In genomic region chr16:25058051-25058747, GRCm38 (mm10) we compare ENCODE assay signal across 8 mouse cellular contexts.
DNase-seq lines count a peak whose midpoint lies in the region; ATAC-seq lines count a peak whose summit lies in the region.

No protein-coding gene starts in this region.

- H3K4me3 ChIP-seq in heart, embryonic 13.5 days, result peak overlapping the region; percentile 64
- H3K4me3 ChIP-seq in hindbrain, embryonic 11.5 days (ENCODE audit: low read depth, low read length), result peak overlapping the region; percentile 53
- H3K4me3 ChIP-seq in midbrain, embryonic 14.5 days (replicated peaks; ENCODE audit: low read depth, low read length), result peak overlapping the region; percentile 48

- 25% methylated on average over 11 of the region's 11 CpGs for WGBS in heart, embryonic 13.5 days
- WGBS in hindbrain, embryonic 11.5 days, result 27% methylated on average over 11 of the region's 11 CpGs
- WGBS in midbrain, embryonic 14.5 days, result 26% methylated on average over 11 of the region's 11 CpGs

- DNase-seq in heart, postnatal 14 days, result no peak
- DNase-seq in ZHBTc4 (ENCODE audit: low read depth, low spot score), result peak; percentile 56
- peak; percentile 16 for DNase-seq in hindbrain, embryonic 11.5 days (ENCODE audit: low spot score)
- peak; percentile 9 for DNase-seq in midbrain, embryonic 14.5 days
- no peak for DNase-seq in urinary bladder, postnatal 10 days (ENCODE audit: low spot score)
- DNase-seq in kidney, adult 18-20 months, result no peak
- no peak for DNase-seq in layer of hippocampus, postnatal 36 days

- intact Hi-C loops in heart, postnatal 14 days (cut with DNase I), result loop anchor here (2.0 to 5.0 kb wide), 2 partner anchors 45 to 146 kb away; no protein-coding TSS in a partner anchor

- H3K36me3 ChIP-seq in heart, embryonic 13.5 days, result no peaks in the 10 kb centered on the region
- H3K36me3 ChIP-seq in hindbrain, embryonic 11.5 days (ENCODE audit: control insufficient read depth, insufficient read depth, low read length), result no peaks in the 10 kb centered on the region
- H3K36me3 ChIP-seq in midbrain, embryonic 14.5 days (ENCODE audit: control insufficient read depth, insufficient read depth, low read length), result no peaks in the 10 kb centered on the region

- no peaks in the 10 kb centered on the region for H3K9me3 ChIP-seq in heart, embryonic 13.5 days
- no peaks in the 10 kb centered on the region for H3K9me3 ChIP-seq in hindbrain, embryonic 11.5 days (ENCODE audit: control insufficient read depth, low read length)
- no peaks in the 10 kb centered on the region for H3K9me3 ChIP-seq in midbrain, embryonic 14.5 days (ENCODE audit: control insufficient read depth, low read length)

- no peaks in the 10 kb centered on the region for H3K27me3 ChIP-seq in heart, embryonic 13.5 days (replicated peaks)
- 0 out of 2 replicates have a peak, but pooled peaks cover 2% of the 10 kb centered on the region for H3K27me3 ChIP-seq in hindbrain, embryonic 11.5 days (ENCODE audit: control insufficient read depth, insufficient read depth, low read length)
- peaks cover 8% of the 10 kb centered on the region; the same call in 1 of the 2 replicates for H3K27me3 ChIP-seq in midbrain, embryonic 14.5 days (ENCODE audit: control insufficient read depth, insufficient read depth, low read length)

- peak overlapping the region; percentile 77 for H3K4me2 ChIP-seq in heart, embryonic 13.5 days
- peak overlapping the region; percentile 59 for H3K4me2 ChIP-seq in hindbrain, embryonic 11.5 days (replicated peaks; ENCODE audit: low read depth, low read length)
- peak overlapping the region; percentile 66 for H3K4me2 ChIP-seq in midbrain, embryonic 14.5 days (ENCODE audit: low read length)

- peak overlapping the region; percentile 88 for H3K9ac ChIP-seq in heart, embryonic 13.5 days
- H3K9ac ChIP-seq in hindbrain, embryonic 11.5 days (ENCODE audit: low read depth, low read length), result no peak overlapping the region
- no peak overlapping the region; the same call in 1 of the 2 replicates for H3K9ac ChIP-seq in midbrain, embryonic 14.5 days (replicated peaks; ENCODE audit: low read length)

- H3K27ac ChIP-seq in heart, embryonic 13.5 days (replicated peaks), result peak overlapping the region; percentile 99
- peak overlapping the region; percentile 27; the same call in 1 of the 2 replicates for H3K27ac ChIP-seq in hindbrain, embryonic 11.5 days (ENCODE audit: low read depth, low read length)
- no peak overlapping the region for H3K27ac ChIP-seq in midbrain, embryonic 14.5 days (replicated peaks; ENCODE audit: low read depth, low read length)

- peaks cover 38% of the 10 kb centered on the region for H3K4me1 ChIP-seq in heart, embryonic 13.5 days
- no peaks in the 10 kb centered on the region; the same call in 1 of the 2 replicates for H3K4me1 ChIP-seq in hindbrain, embryonic 11.5 days (replicated peaks; ENCODE audit: control insufficient read depth, insufficient read depth, low read length)
- peaks cover 9% of the 10 kb centered on the region for H3K4me1 ChIP-seq in midbrain, embryonic 14.5 days (ENCODE audit: control insufficient read depth, insufficient read depth, low read length)

- ATAC-seq in heart, embryonic 13.5 days (ENCODE audit: extremely low read depth, insufficient number of reproducible peaks, low FRiP score, low TSS enrichment), result no peak
- ATAC-seq in hindbrain, embryonic 11.5 days (ENCODE audit: low FRiP score), result peak; percentile 10; the same call in 1 of the 2 replicates
- no peak for ATAC-seq in midbrain, embryonic 14.5 days (ENCODE audit: low FRiP score, low TSS enrichment)

Comparison
In these comparisons a context has a peak if more than half of its experiments do, and no peak if none do; other contexts are left out.
1. DNase-seq: peak in ZHBTc4 (single experiment), hindbrain, embryonic 11.5 days (single experiment) and midbrain, embryonic 14.5 days (single experiment); none in heart, postnatal 14 days (0 of 2), urinary bladder, postnatal 10 days (single experiment), kidney, adult 18-20 months (single experiment) and layer of hippocampus, postnatal 36 days (0 of 2).
2. Peak in every context shown above with its lines, with median percentiles within 50 percentile points of each other: H3K4me2 ChIP-seq and H3K4me3 ChIP-seq.